Mouse (Mus musculus) forebrain, postnatal 0 days (tissue): ENCODE measurements at regions not wholly inside any gene's neighbourhood (a gene's known extent, or its start where the extent isn't known, plus 50 kb on each side); places are given as distances from the start of the nearest gene placed in this dataset.

ENCODE experiments used
- ATAC-seq: fragments of 200-750 bp; cut with Nextera tagmentation; 2 replicates; pipeline ENCODE4 v1.8.0; 2017; ENCODE audit warnings: mild to moderate bottlenecking, moderate library complexity
- DNase-seq: peaks from one replicate; pipeline ENCODE4 v3.0.0-alpha.2; 2015
- H3K27ac ChIP-seq: fragments of 300-500 bp; sonication (generic); 2 replicates; pipeline ENCODE4 v1.5.1; 2014; ENCODE audit warnings: low read depth, mild to moderate bottlenecking, antibody characterized with exemption, low read length, moderate library complexity, mixed read lengths
- H3K27me3 ChIP-seq: fragments of 300-500 bp; sonication (generic); 2 replicates; pipeline ENCODE4 v1.6.1; 2014; ENCODE audit warnings: mild to moderate bottlenecking, low read length, mixed read lengths; ENCODE audit not compliant: insufficient read depth
- H3K36me3 ChIP-seq: fragments of 300-500 bp; sonication (generic); 2 replicates; pipeline ENCODE4 v1.6.1; 2014; ENCODE audit warnings: mild to moderate bottlenecking, moderate library complexity; ENCODE audit not compliant: insufficient read depth
- H3K4me1 ChIP-seq: fragments of 300-500 bp; sonication (generic); 2 replicates; pipeline ENCODE4 v1.6.1; 2014; ENCODE audit warnings: antibody characterized with exemption; ENCODE audit not compliant: insufficient read depth
- H3K4me2 ChIP-seq: fragments of 300-500 bp; sonication (generic); 2 replicates; pipeline ENCODE4 v1.6.1; 2014; ENCODE audit warnings: low read depth, mild to moderate bottlenecking, moderate library complexity
- H3K4me3 ChIP-seq: fragments of 300-500 bp; sonication (generic); 2 replicates; pipeline ENCODE4 v1.5.1; 2014; ENCODE audit warnings: low read depth, low read length, mixed read lengths
- H3K9ac ChIP-seq: fragments of 300-500 bp; sonication (generic); 2 replicates; pipeline ENCODE4 v1.6.1; 2014; ENCODE audit warnings: mild to moderate bottlenecking
- H3K9me3 ChIP-seq: fragments of 300-500 bp; sonication (generic); 2 replicates; pipeline ENCODE4 v1.6.1; 2016; ENCODE audit warnings: low read length
- CTCF ChIP-seq: sonication (generic); IDR thresholded peaks from 2 replicates; pipeline ENCODE4 v1.5.1; 2016; ENCODE audit warnings: antibody characterized with exemption, control low read depth, low read depth
- WGBS: fragments of 180-500 bp; shearing (Covaris S2); extraction: QIAGEN DNeasy Blood & Tissue Kit; methylation state at CpG from one replicate; pipeline ENCODE4 v1.1.7; 2014; 5-methylcytosine and 5-hydroxymethylcytosine counted together

- no peak for ATAC-seq
- no peaks in the 10 kb centered on the region for H3K9me3 ChIP-seq
- 70% methylated on average over 7 of the region's 7 CpGs for WGBS
Measured at GRCm38 (mm10) chr5:141076158-141076557, 75.8 kb upstream of the Card11 start.

GRCm38 (mm10) chr5:141076942-141077341, 76.6 kb upstream of the Card11 start:
- DNase-seq (no peak), ATAC-seq (no peak)
- Histone ChIP-seq H3K9ac (no peak overlapping the region), H3K36me3 (no peaks in the 10 kb centered on the region), H3K4me1 (no peaks in the 10 kb centered on the region), H3K4me3 (no peak overlapping the region), H3K27me3 (no peaks in the 10 kb centered on the region), H3K4me2 (no peak overlapping the region), H3K27ac (no peak overlapping the region), H3K9me3 (no peaks in the 10 kb centered on the region)
- no peak for TF ChIP-seq CTCF
- WGBS = 95% methylated on average over 2 of the region's 2 CpGs

More at GRCm38 (mm10) chr5:141076158-141076557, 75.8 kb upstream of the Card11 start:
- H3K4me1 ChIP-seq = no peaks in the 10 kb centered on the region
- no peaks in the 10 kb centered on the region for H3K27me3 ChIP-seq
- no peak overlapping the region for H3K4me3 ChIP-seq
- DNase-seq = no peak
- no peaks in the 10 kb centered on the region for H3K36me3 ChIP-seq
- H3K27ac ChIP-seq = no peak overlapping the region
- no peak overlapping the region for H3K4me2 ChIP-seq
- no peak overlapping the region for H3K9ac ChIP-seq
- TF ChIP-seq CTCF = no peak

- Histone ChIP-seq H3K4me2 (no peak overlapping the region), H3K4me3 (no peak overlapping the region), H3K9me3 (no peaks in the 10 kb centered on the region), H3K27me3 (no peaks in the 10 kb centered on the region), H3K9ac (no peak overlapping the region), H3K36me3 (no peaks in the 10 kb centered on the region), H3K27ac (no peak overlapping the region), H3K4me1 (no peaks in the 10 kb centered on the region)
- no peak for TF ChIP-seq CTCF
- 67% methylated on average over 5 of the region's 5 CpGs for WGBS
- ATAC-seq (no peak), DNase-seq (no peak)
Measured at GRCm38 (mm10) chr5:141080896-141081295, 80.5 kb upstream of the Card11 start.

GRCm38 (mm10) chr5:141084056-141084730, 83.8 kb upstream of the Card11 start:
- Histone ChIP-seq H3K27me3 (no peaks in the 10 kb centered on the region), H3K27ac (no peak overlapping the region), H3K36me3 (no peaks in the 10 kb centered on the region), H3K4me3 (no peak overlapping the region), H3K4me1 (no peaks in the 10 kb centered on the region), H3K9me3 (no peaks in the 10 kb centered on the region), H3K9ac (no peak overlapping the region), H3K4me2 (no peak overlapping the region)
- TF ChIP-seq CTCF = no peak
- ATAC-seq (peak; percentile 45; the same call in 1 of the 2 replicates), DNase-seq (peak; percentile 61)
- WGBS = 53% methylated on average over 14 of the region's 14 CpGs

GRCm38 (mm10) chr5:141084746-141085145, 84.4 kb upstream of the Card11 start:
- DNase-seq (no peak), ATAC-seq (peak; percentile 12; the same call in 1 of the 2 replicates)
- H3K9ac ChIP-seq = no peak overlapping the region
- no peak for TF ChIP-seq CTCF
- H3K9me3 ChIP-seq = no peaks in the 10 kb centered on the region
- H3K4me3 ChIP-seq = no peak overlapping the region
- H3K4me1 ChIP-seq = no peaks in the 10 kb centered on the region
- H3K4me2 ChIP-seq = no peak overlapping the region
- no peak overlapping the region for H3K27ac ChIP-seq
- WGBS = 25% methylated on average over 7 of the region's 7 CpGs
- no peaks in the 10 kb centered on the region for H3K36me3 ChIP-seq
- no peaks in the 10 kb centered on the region for H3K27me3 ChIP-seq

- H3K27ac ChIP-seq = no peak overlapping the region
- H3K4me1 ChIP-seq = no peaks in the 10 kb centered on the region
- ATAC-seq (no peak), DNase-seq (no peak)
- no peak overlapping the region for H3K4me2 ChIP-seq
- no peaks in the 10 kb centered on the region for H3K9me3 ChIP-seq
- TF ChIP-seq CTCF = no peak
- no peaks in the 10 kb centered on the region for H3K27me3 ChIP-seq
- no peak overlapping the region for H3K4me3 ChIP-seq
- no peaks in the 10 kb centered on the region for H3K36me3 ChIP-seq
- no peak overlapping the region for H3K9ac ChIP-seq
- WGBS = 13% methylated on average over 14 of the region's 14 CpGs
Measured at GRCm38 (mm10) chr5:141091676-141092075, 91.3 kb upstream of the Card11 start.

- DNase-seq (no peak), ATAC-seq (no peak)
- no peaks in the 10 kb centered on the region for H3K36me3 ChIP-seq
- no peak overlapping the region for H3K9ac ChIP-seq
- H3K4me3 ChIP-seq = no peak overlapping the region
- H3K27me3 ChIP-seq = no peaks in the 10 kb centered on the region
- no peaks in the 10 kb centered on the region for H3K9me3 ChIP-seq
- peak; percentile 48 for TF ChIP-seq CTCF
- no peak overlapping the region for H3K27ac ChIP-seq
- WGBS = 54% methylated on average over 4 of the region's 4 CpGs
- no peak overlapping the region for H3K4me2 ChIP-seq
- H3K4me1 ChIP-seq = no peaks in the 10 kb centered on the region
Measured at GRCm38 (mm10) chr5:141093641-141094040, 93.3 kb upstream of the Card11 start.
